Mouse (Mus musculus) heart, adult 2 months (tissue): Measurements from ENCODE around the gene Hs3st3b1.

Experiments used
- CTCF ChIP-seq: fragments of 200-600 bp; IDR thresholded peaks from 2 replicates; pipeline ENCODE4 v1.8.1; 2022; ENCODE audit warnings: antibody characterized with exemption, mild to moderate bottlenecking, moderate library complexity
- EP300 ChIP-seq: fragments of 200-500 bp; IDR thresholded peaks from 2 replicates; pipeline ENCODE4 v1.6.1; 2011; ENCODE audit warnings: low read depth, low read length, control low read depth; ENCODE audit not compliant: insufficient read depth
- POLR2A ChIP-seq: fragments of 200-500 bp; IDR thresholded peaks from 2 replicates; pipeline ENCODE4 v1.6.1; 2011; ENCODE audit warnings: mild to moderate bottlenecking, low read depth, low read length, control low read depth; ENCODE audit not compliant: insufficient read depth

- no peak for TF ChIP-seq CTCF
- TF ChIP-seq POLR2A: no peak
- no peak for TF ChIP-seq EP300
Observed at GRCm38 (mm10) chr11:63883385-63883784, 38.7 kb downstream of the Hs3st3b1 start.
